32 mouse cellular contexts compared by ENCODE assay signal in the genomic region with DNA sequence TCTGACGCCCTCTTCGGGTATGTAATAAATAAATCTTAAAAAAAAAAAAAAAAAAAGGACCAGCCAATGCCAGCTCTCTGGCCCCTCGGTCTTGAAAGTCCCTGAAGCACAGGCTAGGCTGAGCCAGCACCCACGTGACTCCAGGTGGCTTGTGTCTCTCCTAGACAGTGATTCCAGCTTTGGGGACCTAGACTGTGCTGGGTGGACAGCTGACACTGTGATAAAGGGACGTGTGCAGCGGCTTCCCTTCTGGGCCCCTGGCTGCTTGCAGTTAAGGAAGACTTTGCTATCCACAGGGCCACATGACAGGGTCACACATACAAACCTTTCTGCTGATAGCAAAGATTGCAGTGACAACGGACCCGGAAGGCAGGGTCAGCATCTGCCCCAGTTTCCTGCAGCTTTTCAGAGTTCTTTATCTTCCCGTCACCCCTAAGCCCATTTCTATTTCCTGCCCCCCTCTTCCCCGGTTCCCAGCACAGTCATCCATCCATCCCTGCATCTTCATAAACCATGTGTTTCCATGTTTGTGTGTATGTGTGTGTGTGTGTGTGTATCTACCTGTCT. TPM values are rescaled to one million over a fixed set of nuclear protein-coding genes. Genes with fewer than 3 reads are reported as not detected.
DNase-seq lines count a peak whose midpoint lies in the region; ATAC-seq and TF ChIP-seq lines count a peak whose summit lies in the region.
"Had no signal": no experiment of that assay in that cellular context is flagged by ENCODE, and none has a peak within 500 bp of the region (broad histone marks: within the 10 kb centered on the region; RNA-seq: fewer than 3 reads in every experiment).

No protein-coding gene starts in this region.

- H3K27ac ChIP-seq in left cerebral cortex, adult 2 months = peak overlapping the region; percentile 64; the same call in 1 of the 2 replicates
- no peak overlapping the region for H3K27ac ChIP-seq in intestine, embryonic 15.5 days
- no peak overlapping the region for H3K27ac ChIP-seq in forebrain, embryonic 13.5 days
- H3K27ac ChIP-seq: embryonic facial prominence, embryonic 10.5 days; embryonic facial prominence, embryonic 13.5 days; forebrain, embryonic 12.5 days; heart, adult 2 months; heart, embryonic 10.5 days; heart, embryonic 13.5 days; hindbrain, embryonic 12.5 days; hindbrain, embryonic 15.5 days had no signal

- ATAC-seq in intestine, embryonic 15.5 days = peak; percentile 51
- ATAC-seq in inflammation-experienced regulatory T-cells, adult 6 months = no peak
- ATAC-seq in forebrain, embryonic 13.5 days = no peak
- ATAC-seq: forebrain, embryonic 16.5 days; Patski had no signal

- H3K36me3 ChIP-seq in intestine, embryonic 15.5 days = no peaks in the 10 kb centered on the region
- H3K36me3 ChIP-seq in forebrain, embryonic 13.5 days (ENCODE audit: poor library complexity, severe bottlenecking) = no peaks in the 10 kb centered on the region
- H3K36me3 ChIP-seq: embryonic facial prominence, embryonic 10.5 days; embryonic facial prominence, embryonic 13.5 days; forebrain, embryonic 12.5 days; heart, embryonic 10.5 days; heart, embryonic 13.5 days; hindbrain, embryonic 12.5 days; hindbrain, embryonic 15.5 days had no signal

- intact Hi-C loops in left cerebral cortex, adult 2 months (cut with DNase I) = no loop called here
- intact Hi-C loops in left cerebral cortex, postnatal 14 days (cut with DNase I) = no loop called here

- H3K27me3 ChIP-seq in intestine, embryonic 15.5 days (replicated peaks) = no peaks in the 10 kb centered on the region
- H3K27me3 ChIP-seq in forebrain, embryonic 13.5 days = no peaks in the 10 kb centered on the region
- H3K27me3 ChIP-seq: embryonic facial prominence, embryonic 13.5 days; hindbrain, embryonic 12.5 days; hindbrain, embryonic 15.5 days; Patski had no signal

- H3K4me3 ChIP-seq in left cerebral cortex, adult 2 months = no peak overlapping the region
- H3K4me3 ChIP-seq in intestine, embryonic 15.5 days (replicated peaks) = no peak overlapping the region
- no peak overlapping the region for H3K4me3 ChIP-seq in forebrain, embryonic 13.5 days
- H3K4me3 ChIP-seq: embryonic facial prominence, embryonic 10.5 days; embryonic facial prominence, embryonic 13.5 days; erythroblast, embryonic 14.5 days; forebrain, embryonic 12.5 days; heart, adult 2 months; heart, embryonic 10.5 days; heart, embryonic 13.5 days; hindbrain, embryonic 12.5 days; hindbrain, embryonic 15.5 days had no signal

- H3K9ac ChIP-seq in intestine, embryonic 15.5 days = no peak overlapping the region
- no peak overlapping the region for H3K9ac ChIP-seq in forebrain, embryonic 13.5 days
- H3K9ac ChIP-seq: embryonic facial prominence, embryonic 13.5 days; forebrain, embryonic 12.5 days; heart, embryonic 13.5 days; hindbrain, embryonic 12.5 days; hindbrain, embryonic 15.5 days had no signal

- 48% methylated on average over 10 of the region's 10 CpGs for WGBS in intestine, embryonic 15.5 days
- WGBS in forebrain, embryonic 13.5 days = 81% methylated on average over 10 of the region's 10 CpGs

- no peak for TF ChIP-seq CTCF in left cerebral cortex, adult 2 months (IDR thresholded peaks at IDR 0.05)

- H3K4me2 ChIP-seq in intestine, embryonic 15.5 days (replicated peaks) = no peak overlapping the region
- no peak overlapping the region for H3K4me2 ChIP-seq in forebrain, embryonic 13.5 days
- H3K4me2 ChIP-seq: embryonic facial prominence, embryonic 13.5 days; forebrain, embryonic 12.5 days; heart, embryonic 13.5 days; hindbrain, embryonic 12.5 days; hindbrain, embryonic 15.5 days had no signal

- H3K9me3 ChIP-seq in intestine, embryonic 15.5 days = no peaks in the 10 kb centered on the region
- no peaks in the 10 kb centered on the region for H3K9me3 ChIP-seq in forebrain, embryonic 13.5 days (replicated peaks)
- H3K9me3 ChIP-seq: embryonic facial prominence, embryonic 10.5 days; embryonic facial prominence, embryonic 13.5 days; forebrain, embryonic 12.5 days; heart, embryonic 10.5 days; heart, embryonic 13.5 days; hindbrain, embryonic 12.5 days; hindbrain, embryonic 15.5 days had no signal

- H3K4me1 ChIP-seq in intestine, embryonic 15.5 days (replicated peaks) = peaks cover 15% of the 10 kb centered on the region; the same call in 1 of the 2 replicates
- 0 out of 2 replicates have a peak, but pooled peaks cover 13% of the 10 kb centered on the region for H3K4me1 ChIP-seq in forebrain, embryonic 13.5 days

- DNase-seq in kidney, adult 9 months = peak; percentile 20
- no peak for DNase-seq in kidney, adult 8-10 months
- no peak for DNase-seq in left cerebral cortex, adult 2 months (ENCODE audit: extremely low spot score in 1 of 2, low spot score in 2 of 2)
- no peak for DNase-seq in left cerebral cortex, postnatal 14 days (ENCODE audit: low spot score in 2 of 2)
- peak; percentile 62 for DNase-seq in yolk sac, embryonic 10.5 days (ENCODE audit: low spot score)
- DNase-seq: adrenal gland, postnatal 10 days; cerebellum, adult 11-12 months; cerebellum, adult 8-10 months; cerebellum, postnatal 10 days; cerebellum, postnatal 36 days; embryo, embryonic 11 days; gastrocnemius, postnatal 10 days; gastrocnemius, postnatal 36 days; heart, adult 2 months; heart, postnatal 14 days; heart, postnatal 4 days had no signal

RNA-seq across cellular contexts. Expression of a gene that starts 23.3 kb away (rescaled TPM):
- total RNA-seq in left cerebral cortex, adult 2 months (2021) = 10 to 100 TPM; 20.7 to 20.9 TPM
- total RNA-seq in left cerebral cortex, postnatal 14 days (2021) = 10 to 100 TPM; 14.6 to 20.9 TPM
- polyA plus RNA-seq in intestine, embryonic 15.5 days (2015; fragmentation: Nextera tagmentation; extraction: Ambion mirVana) = 0.48 and 1.2 TPM in 2 replicates
- polyA plus RNA-seq in inflammation-experienced regulatory T-cells, adult 6 months (2017; shearing (Covaris generic)) = under 1 TPM in 1 of 3 experiments, not detected in 2; 0.36 TPM
- polyA plus RNA-seq in forebrain, embryonic 13.5 days (2015; fragmentation: Nextera tagmentation; extraction: Ambion mirVana) = 1.8 and 2.4 TPM in 2 replicates
- total RNA-seq: granulocyte monocyte progenitor cell, adult 5-6 weeks had no signal

RNA-seq across cellular contexts. Expression of a gene that starts 31.8 kb away (rescaled TPM):
- total RNA-seq in left cerebral cortex, adult 2 months (2021) = under 1 TPM; 0.51 to 0.54 TPM
- total RNA-seq in left cerebral cortex, postnatal 14 days (2021) = under 1 TPM; 0.40 to 0.46 TPM
- polyA plus RNA-seq in intestine, embryonic 15.5 days (2015; fragmentation: Nextera tagmentation; extraction: Ambion mirVana) = 33.6 and 51.6 TPM in 2 replicates
- not detected for polyA plus RNA-seq in inflammation-experienced regulatory T-cells, adult 6 months (2017; shearing (Covaris generic))
- 0.09 and 0.16 TPM in 2 replicates for polyA plus RNA-seq in forebrain, embryonic 13.5 days (2015; fragmentation: Nextera tagmentation; extraction: Ambion mirVana)
- total RNA-seq: adrenal gland, adult 18-20 months; gastrocnemius, adult 18-20 months; gastrocnemius, postnatal 36 days; heart, adult 2 months had no signal
- polyA plus RNA-seq: erythroblast, embryonic 14.5 days had no signal

RNA-seq across cellular contexts. Expression of a gene that starts 37.9 kb away (rescaled TPM):
- total RNA-seq in left cerebral cortex, adult 2 months (2021) = 10 to 100 TPM; 40.4 to 45.1 TPM
- total RNA-seq in left cerebral cortex, postnatal 14 days (2021) = 10 to 100 TPM; 50.7 to 56.1 TPM
- 108 and 120 TPM in 2 replicates for polyA plus RNA-seq in intestine, embryonic 15.5 days (2015; fragmentation: Nextera tagmentation; extraction: Ambion mirVana)
- 10 to 100 TPM in 1 of 3 experiments, 1 to 10 TPM in 1, under 1 TPM in 1; 0.54 to 12.2 (median 3.0) TPM for polyA plus RNA-seq in inflammation-experienced regulatory T-cells, adult 6 months (2017; shearing (Covaris generic))
- 99.7 and 103 TPM in 2 replicates for polyA plus RNA-seq in forebrain, embryonic 13.5 days (2015; fragmentation: Nextera tagmentation; extraction: Ambion mirVana)

RNA-seq across cellular contexts. Expression of a gene that starts 37.9 kb away (rescaled TPM):
- 10 to 100 TPM; 47.3 to 47.4 TPM for total RNA-seq in left cerebral cortex, adult 2 months (2021)
- total RNA-seq in left cerebral cortex, postnatal 14 days (2021) = 10 to 100 TPM; 47.8 to 49.5 TPM
- 80.9 and 85.8 TPM in 2 replicates for polyA plus RNA-seq in intestine, embryonic 15.5 days (2015; fragmentation: Nextera tagmentation; extraction: Ambion mirVana)
- polyA plus RNA-seq in inflammation-experienced regulatory T-cells, adult 6 months (2017; shearing (Covaris generic)) = 10 to 100 TPM; 27.3 to 45.9 (median 35.4) TPM
- 121 TPM in 2 replicates for polyA plus RNA-seq in forebrain, embryonic 13.5 days (2015; fragmentation: Nextera tagmentation; extraction: Ambion mirVana)

Comparison
In these comparisons a context has a peak if more than half of its experiments do, and no peak if none do; other contexts are left out.
1. DNase-seq: peak in kidney, adult 9 months (single experiment) and yolk sac, embryonic 10.5 days (single experiment); none in kidney, adult 8-10 months (0 of 2), left cerebral cortex, adult 2 months (0 of 2) and left cerebral cortex, postnatal 14 days (0 of 2).
2. RNA of a gene that starts 31.8 kb away (polyA plus RNA-seq): 33.6 to 51.6 TPM in intestine, embryonic 15.5 days; 0.09 to 0.16 TPM in forebrain, embryonic 13.5 days and not detected in inflammation-experienced regulatory T-cells, adult 6 months; every median in the first group is over 10 times any median in the second.